Mouse (Mus musculus) forebrain, embryonic 16.5 days (tissue): ENCODE measurements at regions not wholly inside any gene's neighbourhood (a gene's known extent, or its start where the extent isn't known, plus 50 kb on each side); places are given as distances from the start of the nearest gene placed in this dataset.

Experiments
- ATAC-seq: fragments of 200-750 bp; cut with Nextera tagmentation; 2 replicates; pipeline ENCODE4 v1.8.0; 2017; ENCODE audit warnings: mild to moderate bottlenecking, moderate library complexity
- H3K27ac ChIP-seq: fragments of 300-500 bp; sonication (generic); 2 replicates; pipeline ENCODE4 v1.5.1; 2014; ENCODE audit warnings: low read length, control low read depth
- H3K27me3 ChIP-seq: fragments of 300-500 bp; sonication (generic); replicated peaks from 2 replicates; pipeline ENCODE4 v1.6.1; 2014; ENCODE audit warnings: low read length; ENCODE audit not compliant: control insufficient read depth, insufficient read depth
- H3K36me3 ChIP-seq: fragments of 300-500 bp; sonication (generic); 2 replicates; pipeline ENCODE4 v1.6.1; 2014; ENCODE audit not compliant: control insufficient read depth, insufficient read depth
- H3K4me1 ChIP-seq: fragments of 300-500 bp; sonication (generic); replicated peaks from 2 replicates; pipeline ENCODE4 v1.6.1; 2014; ENCODE audit warnings: low read length; ENCODE audit not compliant: control insufficient read depth, insufficient read depth
- H3K4me2 ChIP-seq: fragments of 300-500 bp; sonication (generic); 2 replicates; pipeline ENCODE4 v1.6.1; 2014; ENCODE audit warnings: mild to moderate bottlenecking, low read length, control low read depth
- H3K4me3 ChIP-seq: fragments of 300-500 bp; sonication (generic); replicated peaks from 2 replicates; pipeline ENCODE4 v1.5.1; 2014; ENCODE audit warnings: mild to moderate bottlenecking, low read length, control low read depth
- H3K9ac ChIP-seq: fragments of 300-500 bp; sonication (generic); replicated peaks from 2 replicates; pipeline ENCODE4 v1.6.1; 2014; ENCODE audit warnings: low read depth, low read length, control low read depth
- H3K9me3 ChIP-seq: fragments of 300-500 bp; sonication (generic); 2 replicates; pipeline ENCODE4 v1.6.1; 2016; ENCODE audit warnings: low read length; ENCODE audit not compliant: control insufficient read depth
- WGBS: fragments of 180-500 bp; shearing (Covaris S2); extraction: QIAGEN DNeasy Blood & Tissue Kit; methylation state at CpG from one replicate; pipeline ENCODE4 v1.1.7; 2014; 5-methylcytosine and 5-hydroxymethylcytosine counted together

- H3K9me3 ChIP-seq = no peaks in the 10 kb centered on the region
- H3K27ac ChIP-seq = no peak overlapping the region
- H3K27me3 ChIP-seq = no peaks in the 10 kb centered on the region
- no peak overlapping the region for H3K4me2 ChIP-seq
- 79% methylated on average over 6 of the region's 6 CpGs for WGBS
- no peak for ATAC-seq
- no peaks in the 10 kb centered on the region for H3K36me3 ChIP-seq
- no peak overlapping the region for H3K4me3 ChIP-seq
- no peak overlapping the region for H3K9ac ChIP-seq
- H3K4me1 ChIP-seq = no peaks in the 10 kb centered on the region
These were observed 445.3 kb downstream of the Hdgfl1 start for GRCm38 (mm10) chr13:26324633-26325032.

GRCm38 (mm10) chr13:26318557-26318956 is 451.4 kb downstream of the Hdgfl1 start:
- Histone ChIP-seq H3K27me3 (no peaks in the 10 kb centered on the region), H3K36me3 (no peaks in the 10 kb centered on the region), H3K27ac (no peak overlapping the region), H3K4me3 (no peak overlapping the region), H3K4me2 (no peak overlapping the region), H3K9me3 (no peaks in the 10 kb centered on the region), H3K4me1 (no peaks in the 10 kb centered on the region), H3K9ac (no peak overlapping the region)
- no peak for ATAC-seq
- 87% methylated on average over 5 of the region's 5 CpGs for WGBS

- Histone ChIP-seq H3K4me2 (no peak overlapping the region), H3K9me3 (no peaks in the 10 kb centered on the region; the same call in 1 of the 2 replicates), H3K27me3 (no peaks in the 10 kb centered on the region), H3K36me3 (no peaks in the 10 kb centered on the region), H3K27ac (no peak overlapping the region), H3K4me3 (no peak overlapping the region), H3K4me1 (no peaks in the 10 kb centered on the region), H3K9ac (no peak overlapping the region)
- ATAC-seq = no peak
- WGBS = 60% methylated on average over 7 of the region's 7 CpGs
These were observed 457.5 kb downstream of the Hdgfl1 start for GRCm38 (mm10) chr13:26312246-26313010.

- WGBS = 61% methylated on average over 3 of the region's 3 CpGs
- Histone ChIP-seq H3K4me2 (no peak overlapping the region), H3K9me3 (no peaks in the 10 kb centered on the region), H3K9ac (no peak overlapping the region), H3K36me3 (no peaks in the 10 kb centered on the region), H3K27ac (peak overlapping the region; percentile 45), H3K4me3 (no peak overlapping the region), H3K4me1 (peaks cover 3% of the 10 kb centered on the region; the same call in 1 of the 2 replicates), H3K27me3 (no peaks in the 10 kb centered on the region)
- ATAC-seq = no peak
These were observed 485.9 kb downstream of the Hdgfl1 start for GRCm38 (mm10) chr13:26284073-26284444.

DNA sequence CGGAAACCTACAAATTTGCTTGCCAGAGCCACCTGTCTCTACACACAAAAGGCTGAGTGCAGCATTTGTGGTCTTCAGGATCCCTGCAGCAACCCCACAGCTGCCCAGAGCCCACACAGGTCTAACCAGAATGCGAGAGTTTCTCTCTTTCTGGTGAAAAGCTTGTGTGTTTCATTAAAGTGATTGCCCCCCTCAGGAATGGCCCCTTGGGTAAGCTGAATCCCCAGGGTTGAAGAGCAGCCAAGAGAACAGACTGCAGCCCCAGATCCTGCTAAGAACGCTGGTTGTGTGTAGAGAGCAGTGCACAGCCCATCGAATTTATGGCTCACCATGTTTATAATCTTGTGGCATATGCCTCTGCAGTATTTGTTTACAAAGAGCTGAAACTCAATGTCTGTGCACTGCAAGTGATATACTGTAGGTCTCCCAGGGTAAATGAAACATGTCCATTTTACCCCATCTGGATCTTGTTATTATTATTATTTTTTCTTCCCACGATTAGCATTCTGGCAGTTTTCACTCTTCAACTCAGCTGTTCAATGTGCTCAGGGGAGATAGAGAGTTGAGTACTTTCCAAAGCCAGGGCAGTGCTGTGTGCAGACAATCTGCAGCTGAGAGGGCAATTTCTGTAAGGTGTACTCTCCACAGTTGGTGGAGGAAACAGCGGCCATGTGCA is 486.4 kb downstream of the Hdgfl1 start:
- Histone ChIP-seq H3K9ac (no peak overlapping the region), H3K4me1 (peaks cover 3% of the 10 kb centered on the region; the same call in 1 of the 2 replicates), H3K4me2 (no peak overlapping the region), H3K4me3 (no peak overlapping the region), H3K27me3 (no peaks in the 10 kb centered on the region), H3K36me3 (no peaks in the 10 kb centered on the region), H3K9me3 (no peaks in the 10 kb centered on the region), H3K27ac (peak overlapping the region; percentile 63)
- WGBS = 51% methylated on average over 6 of the region's 6 CpGs
- ATAC-seq = peak; percentile 94

GRCm38 (mm10) chr13:26282291-26282690 is 487.7 kb downstream of the Hdgfl1 start:
- H3K9ac ChIP-seq = no peak overlapping the region
- H3K27ac ChIP-seq = no peak overlapping the region
- H3K4me2 ChIP-seq = no peak overlapping the region
- H3K9me3 ChIP-seq = no peaks in the 10 kb centered on the region
- peaks cover 3% of the 10 kb centered on the region; the same call in 1 of the 2 replicates for H3K4me1 ChIP-seq
- ATAC-seq = no peak
- no peaks in the 10 kb centered on the region for H3K36me3 ChIP-seq
- H3K27me3 ChIP-seq = no peaks in the 10 kb centered on the region
- whole genome bisulfite sequencing = 81% methylated on average over 3 of the region's 3 CpGs
- no peak overlapping the region for H3K4me3 ChIP-seq

DNA sequence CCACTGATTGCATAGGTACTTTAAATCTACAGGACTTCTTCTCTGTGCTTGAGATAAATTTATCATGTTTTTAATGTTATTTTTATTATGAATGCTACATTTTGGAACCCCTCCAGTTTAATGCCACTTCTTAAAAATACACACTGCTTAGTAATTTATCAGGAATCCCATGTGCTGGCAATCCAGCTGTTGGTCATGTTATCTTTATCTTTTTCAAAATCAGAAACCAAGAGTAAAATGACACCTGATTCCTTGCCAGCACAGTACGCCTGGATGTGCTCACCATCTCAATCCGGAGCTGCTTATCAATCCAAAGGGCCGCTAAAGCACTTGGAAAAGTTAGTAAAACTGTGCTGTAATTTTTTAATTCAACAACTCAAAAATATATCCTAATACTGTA is 497.1 kb downstream of the Hdgfl1 start:
- H3K9me3 ChIP-seq = no peaks in the 10 kb centered on the region
- no peak overlapping the region for H3K4me3 ChIP-seq
- H3K4me2 ChIP-seq = no peak overlapping the region
- H3K27ac ChIP-seq = no peak overlapping the region
- ATAC-seq = no peak
- no peaks in the 10 kb centered on the region for H3K27me3 ChIP-seq
- WGBS = 88% methylated on average over 3 of the region's 3 CpGs
- no peak overlapping the region for H3K9ac ChIP-seq
- H3K4me1 ChIP-seq = no peaks in the 10 kb centered on the region
- no peaks in the 10 kb centered on the region for H3K36me3 ChIP-seq

DNA sequence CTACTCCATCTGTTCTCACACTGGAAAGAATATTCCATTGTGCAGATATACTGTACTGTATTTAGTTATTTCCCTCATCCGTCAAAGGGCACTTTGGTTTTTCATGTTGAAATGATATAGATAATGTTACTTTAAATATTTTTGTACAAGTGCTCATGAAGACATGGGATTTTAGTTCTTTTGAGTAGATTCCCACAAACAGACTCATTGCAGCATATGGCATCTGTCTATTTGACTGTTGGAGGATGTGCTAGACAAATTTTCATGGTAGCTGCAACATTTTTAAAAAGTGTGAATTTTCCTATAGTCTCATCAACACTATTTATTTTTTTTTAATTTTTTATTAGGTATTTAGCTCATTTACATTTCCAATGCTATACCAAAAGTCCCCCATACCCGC is 502.5 kb downstream of the Hdgfl1 start:
- H3K4me2 ChIP-seq = no peak overlapping the region
- H3K27ac ChIP-seq = no peak overlapping the region
- peak; percentile 49; the same call in 1 of the 2 replicates for ATAC-seq
- H3K4me3 ChIP-seq = no peak overlapping the region
- H3K36me3 ChIP-seq = no peaks in the 10 kb centered on the region
- H3K9me3 ChIP-seq = no peaks in the 10 kb centered on the region
- 62% methylated on average over 2 of the region's 2 CpGs for WGBS
- no peaks in the 10 kb centered on the region for H3K4me1 ChIP-seq
- H3K9ac ChIP-seq = no peak overlapping the region
- no peaks in the 10 kb centered on the region for H3K27me3 ChIP-seq

- Histone ChIP-seq H3K4me2 (no peak overlapping the region), H3K36me3 (no peaks in the 10 kb centered on the region), H3K9me3 (no peaks in the 10 kb centered on the region), H3K4me1 (no peaks in the 10 kb centered on the region), H3K27me3 (no peaks in the 10 kb centered on the region), H3K27ac (no peak overlapping the region), H3K9ac (no peak overlapping the region), H3K4me3 (no peak overlapping the region)
- ATAC-seq = no peak
- WGBS = 86% methylated on average over 5 of the region's 5 CpGs
These were observed 534.0 kb downstream of the Hdgfl1 start for GRCm38 (mm10) chr13:26235941-26236340.
